Mouse (Mus musculus) forebrain, postnatal 0 days (tissue): ENCODE results near the gene Epb41l3. TPM values are rescaled to one million over a fixed set of nuclear protein-coding genes. Genes with fewer than 3 reads are reported as not detected.

Experiments used
- ATAC-seq: fragments of 200-750 bp; cut with Nextera tagmentation; 2 replicates; pipeline ENCODE4 v1.8.0; 2017; ENCODE audit warnings: mild to moderate bottlenecking, moderate library complexity
- DNase-seq: peaks from one replicate; pipeline ENCODE4 v3.0.0-alpha.2; 2015
- H3K27ac ChIP-seq: fragments of 300-500 bp; sonication (generic); 2 replicates; pipeline ENCODE4 v1.5.1; 2014; ENCODE audit warnings: low read depth, mild to moderate bottlenecking, antibody characterized with exemption, low read length, moderate library complexity, mixed read lengths
- H3K27me3 ChIP-seq: fragments of 300-500 bp; sonication (generic); 2 replicates; pipeline ENCODE4 v1.6.1; 2014; ENCODE audit warnings: mild to moderate bottlenecking, low read length, mixed read lengths; ENCODE audit not compliant: insufficient read depth
- H3K36me3 ChIP-seq: fragments of 300-500 bp; sonication (generic); 2 replicates; pipeline ENCODE4 v1.6.1; 2014; ENCODE audit warnings: mild to moderate bottlenecking, moderate library complexity; ENCODE audit not compliant: insufficient read depth
- H3K4me1 ChIP-seq: fragments of 300-500 bp; sonication (generic); 2 replicates; pipeline ENCODE4 v1.6.1; 2014; ENCODE audit warnings: antibody characterized with exemption; ENCODE audit not compliant: insufficient read depth
- H3K4me2 ChIP-seq: fragments of 300-500 bp; sonication (generic); 2 replicates; pipeline ENCODE4 v1.6.1; 2014; ENCODE audit warnings: low read depth, mild to moderate bottlenecking, moderate library complexity
- H3K4me3 ChIP-seq: fragments of 300-500 bp; sonication (generic); 2 replicates; pipeline ENCODE4 v1.5.1; 2014; ENCODE audit warnings: low read depth, low read length, mixed read lengths
- H3K9ac ChIP-seq: fragments of 300-500 bp; sonication (generic); 2 replicates; pipeline ENCODE4 v1.6.1; 2014; ENCODE audit warnings: mild to moderate bottlenecking
- H3K9me3 ChIP-seq: fragments of 300-500 bp; sonication (generic); 2 replicates; pipeline ENCODE4 v1.6.1; 2016; ENCODE audit warnings: low read length
- CTCF ChIP-seq: sonication (generic); IDR thresholded peaks from 2 replicates; pipeline ENCODE4 v1.5.1; 2016; ENCODE audit warnings: antibody characterized with exemption, control low read depth, low read depth
- WGBS: fragments of 180-500 bp; shearing (Covaris S2); extraction: QIAGEN DNeasy Blood & Tissue Kit; methylation state at CpG from one replicate; pipeline ENCODE4 v1.1.7; 2014; 5-methylcytosine and 5-hydroxymethylcytosine counted together
- polyA plus RNA-seq: library from polyadenylated mRNA; unstranded; fragments of >200 nt; fragmentation: Nextera tagmentation; extraction: Ambion mirVana; gene quantifications from 2 replicates; pipeline ENCODE4 v1.2.1, GENCODE M21; 2015
- total RNA-seq: library from RNA; depleted of rRNA; stranded (reverse); fragments of >200 nt; gene quantifications from 2 replicates; pipeline ENCODE4 v1.2.3, GENCODE M21; 2014

Gene Epb41l3
- total and polyA plus RNA-seq, 2 experiments from 2014 or later, result 54.1 to 68.6 TPM

DNA sequence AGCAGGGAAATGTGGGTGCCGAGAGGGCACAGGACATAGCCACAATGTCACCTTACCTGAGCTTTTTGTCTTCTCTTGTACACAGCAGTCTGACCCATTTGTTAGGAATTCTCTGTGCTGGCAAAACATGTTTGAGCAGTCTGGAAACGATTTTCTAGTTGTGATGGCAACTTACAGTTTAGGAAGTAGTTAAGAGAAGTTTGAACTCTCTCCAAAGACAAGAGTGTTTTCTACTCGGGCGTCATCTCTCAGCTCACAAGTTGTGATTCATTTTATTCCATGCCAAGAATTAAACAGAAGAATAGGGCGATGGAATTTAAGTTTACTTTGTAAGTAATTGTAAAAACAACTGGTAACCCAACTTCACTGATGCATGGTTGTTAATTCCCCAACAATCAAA lies 52.5 kb downstream of the Epb41l3 start:
- no peak overlapping the region for H3K27ac ChIP-seq
- H3K9me3 ChIP-seq, result no peaks in the 10 kb centered on the region
- no peak overlapping the region for H3K9ac ChIP-seq
- no peaks in the 10 kb centered on the region for H3K4me1 ChIP-seq
- no peaks in the 10 kb centered on the region for H3K36me3 ChIP-seq
- no peak for ATAC-seq
- no peak for TF ChIP-seq CTCF
- no peak for DNase-seq
- H3K4me3 ChIP-seq, result no peak overlapping the region
- H3K4me2 ChIP-seq, result no peak overlapping the region
- H3K27me3 ChIP-seq, result no peaks in the 10 kb centered on the region
- 43% methylated on average over 5 of the region's 5 CpGs for WGBS

- no peak for ATAC-seq
- Histone ChIP-seq H3K27ac (no peak overlapping the region), H3K27me3 (no peaks in the 10 kb centered on the region), H3K9ac (no peak overlapping the region), H3K4me1 (no peaks in the 10 kb centered on the region), H3K36me3 (no peaks in the 10 kb centered on the region), H3K4me2 (no peak overlapping the region), H3K9me3 (no peaks in the 10 kb centered on the region), H3K4me3 (no peak overlapping the region)
- WGBS, result 24% methylated on average over 6 of the region's 6 CpGs
- TF ChIP-seq CTCF, result no peak
- DNase-seq, result no peak
Observed at GRCm38 (mm10) chr17:69129434-69129833, 54.0 kb downstream of the Epb41l3 start.

GRCm38 (mm10) chr17:69143017-69143416 lies 67.5 kb downstream of the Epb41l3 start:
- H3K9ac ChIP-seq, result no peak overlapping the region
- no peaks in the 10 kb centered on the region for H3K4me1 ChIP-seq
- no peaks in the 10 kb centered on the region for H3K27me3 ChIP-seq
- ATAC-seq (no peak), DNase-seq (no peak)
- H3K9me3 ChIP-seq, result no peaks in the 10 kb centered on the region
- H3K4me2 ChIP-seq, result no peak overlapping the region
- H3K4me3 ChIP-seq, result no peak overlapping the region
- H3K36me3 ChIP-seq, result no peaks in the 10 kb centered on the region
- H3K27ac ChIP-seq, result no peak overlapping the region
- no peak for TF ChIP-seq CTCF
- WGBS, result 90% methylated on average over 3 of the region's 3 CpGs

- TF ChIP-seq CTCF, result no peak
- H3K9ac ChIP-seq, result no peak overlapping the region
- no peak overlapping the region for H3K4me2 ChIP-seq
- no peaks in the 10 kb centered on the region for H3K9me3 ChIP-seq
- no peak for ATAC-seq
- H3K27ac ChIP-seq, result no peak overlapping the region
- H3K4me3 ChIP-seq, result no peak overlapping the region
- DNase-seq, result no peak
- no peaks in the 10 kb centered on the region for H3K36me3 ChIP-seq
- no peaks in the 10 kb centered on the region for H3K4me1 ChIP-seq
- no peaks in the 10 kb centered on the region for H3K27me3 ChIP-seq
Observed at GRCm38 (mm10) chr17:69150826-69151225, 75.3 kb downstream of the Epb41l3 start.

GRCm38 (mm10) chr17:69151281-69151680 lies 75.8 kb downstream of the Epb41l3 start:
- H3K4me3 ChIP-seq, result no peak overlapping the region
- H3K4me1 ChIP-seq, result no peaks in the 10 kb centered on the region
- no peaks in the 10 kb centered on the region for H3K27me3 ChIP-seq
- no peaks in the 10 kb centered on the region for H3K9me3 ChIP-seq
- no peak for ATAC-seq
- no peak for DNase-seq
- no peak overlapping the region for H3K27ac ChIP-seq
- H3K9ac ChIP-seq, result no peak overlapping the region
- no peak overlapping the region for H3K4me2 ChIP-seq
- no peaks in the 10 kb centered on the region for H3K36me3 ChIP-seq
- 34% methylated on average over 3 of the region's 3 CpGs for WGBS
- no peak for TF ChIP-seq CTCF

GRCm38 (mm10) chr17:69155034-69155433 lies 79.6 kb downstream of the Epb41l3 start:
- WGBS, result 64% methylated on average over 8 of the region's 8 CpGs
- H3K9ac ChIP-seq, result no peak overlapping the region
- H3K36me3 ChIP-seq, result no peaks in the 10 kb centered on the region
- H3K27ac ChIP-seq, result no peak overlapping the region
- H3K27me3 ChIP-seq, result no peaks in the 10 kb centered on the region
- no peaks in the 10 kb centered on the region for H3K4me1 ChIP-seq
- no peaks in the 10 kb centered on the region for H3K9me3 ChIP-seq
- no peak overlapping the region for H3K4me3 ChIP-seq
- DNase-seq (no peak), ATAC-seq (no peak)
- no peak overlapping the region for H3K4me2 ChIP-seq
- no peak for TF ChIP-seq CTCF

DNA sequence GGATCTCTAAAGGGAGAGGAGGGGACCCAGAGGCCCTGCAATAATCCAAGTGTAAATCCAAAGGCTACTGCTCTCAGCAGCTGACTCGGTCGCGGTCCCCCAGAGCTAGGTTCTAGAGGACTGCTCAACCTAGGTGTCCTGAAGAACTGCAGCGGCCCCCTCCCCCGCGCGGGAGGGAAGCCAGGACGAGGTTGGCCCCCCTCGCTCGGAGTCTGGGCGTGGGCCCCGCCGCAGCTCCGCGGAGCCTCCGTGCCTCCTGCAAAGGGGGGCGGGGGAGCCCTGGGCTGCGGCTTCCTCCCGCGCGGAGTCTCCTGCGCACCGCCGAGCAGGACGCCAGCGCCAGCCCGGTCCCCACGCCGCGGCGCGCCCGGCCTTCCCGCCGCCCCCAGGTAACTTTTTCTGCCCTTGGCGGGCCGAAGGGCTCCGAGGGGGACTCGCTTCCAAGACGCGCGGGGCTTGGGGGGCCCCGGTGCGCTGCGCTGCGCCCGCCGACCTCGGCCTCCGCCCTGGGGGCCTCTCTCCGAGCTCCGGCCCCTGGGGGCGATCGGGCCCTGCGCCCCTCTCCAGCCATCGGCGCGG lies 81.1 kb downstream of the Epb41l3 start:
- Histone ChIP-seq H3K4me3 (peak overlapping the region; percentile 57), H3K4me1 (no peaks in the 10 kb centered on the region), H3K9me3 (no peaks in the 10 kb centered on the region), H3K9ac (peak overlapping the region; percentile 85), H3K36me3 (no peaks in the 10 kb centered on the region), H3K27me3 (no peaks in the 10 kb centered on the region), H3K27ac (peak overlapping the region; percentile 74), H3K4me2 (peak overlapping the region; percentile 80)
- ATAC-seq (peak; percentile 84), DNase-seq (peak; percentile 77)
- WGBS, result 4% methylated on average over 46 of the region's 58 CpGs
- TF ChIP-seq CTCF, result no peak
